Mouse (Mus musculus): ENCODE data around the gene Samd8.

- no peak for TF ChIP-seq CTCF (IDR thresholded peaks at IDR 0.05; ENCODE audit: control insufficient read depth, insufficient read depth, low read length)
- no peak for TF ChIP-seq POLR2A (IDR thresholded peaks at IDR 0.05; ENCODE audit: borderline replicate concordance, control insufficient read depth, low read depth, low read length)
Measured at GRCm38 (mm10) chr14:21813847-21814246, 63.5 kb downstream of the Samd8 start.

Measured in bone marrow, adult 2 months (tissue).